Mouse (Mus musculus): ENCODE measurements at regions not wholly inside any gene's neighbourhood (a gene's known extent, or its start where the extent isn't known, plus 50 kb on each side); places are given as distances from the start of the nearest gene placed in this dataset.

GRCm38 (mm10) chr8:15311045-15311444, 265.2 kb upstream of the BB014433 start:
- Histone ChIP-seq H3K4me1 (no peaks in the 10 kb centered on the region), H3K9me3 (peaks cover 23% of the 10 kb centered on the region), H3K36me3 (replicated peaks; ENCODE audit: low read length) (no peaks in the 10 kb centered on the region), H3K27me3 (replicated peaks) (no peaks in the 10 kb centered on the region), H3K4me3 (replicated peaks) (no peak overlapping the region)
- TF ChIP-seq GATA1 (IDR thresholded peaks at IDR 0.05; ENCODE audit: borderline replicate concordance, low read length) (no peak), FLI1 (IDR thresholded peaks at IDR 0.05; ENCODE audit: low read length) (no peak)

GRCm38 (mm10) chr8:15304143-15304677, 258.3 kb upstream of the BB014433 start:
- H3K4me3 ChIP-seq (replicated peaks), result no peak overlapping the region
- no peaks in the 10 kb centered on the region for H3K4me1 ChIP-seq
- H3K27me3 ChIP-seq (replicated peaks), result no peaks in the 10 kb centered on the region
- no peaks in the 10 kb centered on the region for H3K36me3 ChIP-seq (replicated peaks; ENCODE audit: low read length)
- H3K9me3 ChIP-seq, result peaks cover 3% of the 10 kb centered on the region
- TF ChIP-seq FLI1 (IDR thresholded peaks at IDR 0.05; ENCODE audit: low read length) (no peak), GATA1 (IDR thresholded peaks at IDR 0.05; ENCODE audit: borderline replicate concordance, low read length) (no peak)

GRCm38 (mm10) chr8:15273775-15274174, 227.9 kb upstream of the BB014433 start:
- no peak for TF ChIP-seq FLI1 (IDR thresholded peaks at IDR 0.05; ENCODE audit: low read length)
- no peaks in the 10 kb centered on the region for H3K36me3 ChIP-seq (replicated peaks; ENCODE audit: low read length)
- H3K9me3 ChIP-seq, result no peaks in the 10 kb centered on the region
- H3K4me1 ChIP-seq, result no peaks in the 10 kb centered on the region
- H3K27me3 ChIP-seq (replicated peaks), result no peaks in the 10 kb centered on the region
- H3K4me3 ChIP-seq (replicated peaks), result no peak overlapping the region

GRCm38 (mm10) chr8:15271793-15272587, 226.1 kb upstream of the BB014433 start:
- Histone ChIP-seq H3K9me3 (no peaks in the 10 kb centered on the region; the same call in 1 of the 2 replicates), H3K27me3 (replicated peaks) (no peaks in the 10 kb centered on the region)

GRCm38 (mm10) chr8:15270290-15270689, 224.4 kb upstream of the BB014433 start:
- no peaks in the 10 kb centered on the region; the same call in 1 of the 2 replicates for H3K9me3 ChIP-seq
- H3K36me3 ChIP-seq (replicated peaks; ENCODE audit: low read length), result no peaks in the 10 kb centered on the region
- no peaks in the 10 kb centered on the region for H3K4me1 ChIP-seq
- no peaks in the 10 kb centered on the region for H3K27me3 ChIP-seq (replicated peaks)
- no peak for TF ChIP-seq GATA1 (IDR thresholded peaks at IDR 0.05; ENCODE audit: borderline replicate concordance, low read length)
- TF ChIP-seq FLI1 (IDR thresholded peaks at IDR 0.05; ENCODE audit: low read length), result no peak
- H3K4me3 ChIP-seq (replicated peaks), result no peak overlapping the region

More at GRCm38 (mm10) chr8:15271793-15272587, 226.1 kb upstream of the BB014433 start:
- H3K36me3 ChIP-seq (replicated peaks; ENCODE audit: low read length), result no peaks in the 10 kb centered on the region
- no peaks in the 10 kb centered on the region for H3K4me1 ChIP-seq
- TF ChIP-seq FLI1 (IDR thresholded peaks at IDR 0.05; ENCODE audit: low read length) (no peak), GATA1 (IDR thresholded peaks at IDR 0.05; ENCODE audit: borderline replicate concordance, low read length) (no peak)
- H3K4me3 ChIP-seq (replicated peaks), result no peak overlapping the region

GRCm38 (mm10) chr8:15244770-15245485, 199.1 kb upstream of the BB014433 start:
- TF ChIP-seq FLI1 (IDR thresholded peaks at IDR 0.05; ENCODE audit: low read length) (no peak), GATA1 (IDR thresholded peaks at IDR 0.05; ENCODE audit: borderline replicate concordance, low read length) (no peak)
- no peak overlapping the region for H3K4me3 ChIP-seq (replicated peaks)
- no peaks in the 10 kb centered on the region for H3K27me3 ChIP-seq (replicated peaks)
- H3K36me3 ChIP-seq (replicated peaks; ENCODE audit: low read length), result no peaks in the 10 kb centered on the region
- H3K9me3 ChIP-seq, result peaks cover 25% of the 10 kb centered on the region
- no peaks in the 10 kb centered on the region for H3K4me1 ChIP-seq

- no peak overlapping the region for H3K4me3 ChIP-seq (replicated peaks)
- peaks cover 15% of the 10 kb centered on the region for H3K9me3 ChIP-seq
- no peak for TF ChIP-seq FLI1 (IDR thresholded peaks at IDR 0.05; ENCODE audit: low read length)
- no peak for TF ChIP-seq GATA1 (IDR thresholded peaks at IDR 0.05; ENCODE audit: borderline replicate concordance, low read length)
- H3K27me3 ChIP-seq (replicated peaks), result no peaks in the 10 kb centered on the region
- no peaks in the 10 kb centered on the region for H3K4me1 ChIP-seq
- H3K36me3 ChIP-seq (replicated peaks; ENCODE audit: low read length), result no peaks in the 10 kb centered on the region
Measured at GRCm38 (mm10) chr8:15235410-15235809, 189.5 kb upstream of the BB014433 start.

GRCm38 (mm10) chr8:15233241-15233640, 187.4 kb upstream of the BB014433 start:
- Histone ChIP-seq H3K9me3 (peaks cover 12% of the 10 kb centered on the region), H3K4me1 (no peaks in the 10 kb centered on the region), H3K27me3 (replicated peaks) (no peaks in the 10 kb centered on the region), H3K4me3 (replicated peaks) (no peak overlapping the region), H3K36me3 (replicated peaks; ENCODE audit: low read length) (no peaks in the 10 kb centered on the region)
- no peak for TF ChIP-seq GATA1 (IDR thresholded peaks at IDR 0.05; ENCODE audit: borderline replicate concordance, low read length)
- no peak for TF ChIP-seq FLI1 (IDR thresholded peaks at IDR 0.05; ENCODE audit: low read length)

- Histone ChIP-seq H3K27me3 (replicated peaks) (no peaks in the 10 kb centered on the region), H3K4me1 (no peaks in the 10 kb centered on the region), H3K36me3 (replicated peaks; ENCODE audit: low read length) (no peaks in the 10 kb centered on the region), H3K9me3 (peaks cover 2% of the 10 kb centered on the region), H3K4me3 (replicated peaks) (no peak overlapping the region)
- TF ChIP-seq GATA1 (IDR thresholded peaks at IDR 0.05; ENCODE audit: borderline replicate concordance, low read length) (no peak), FLI1 (IDR thresholded peaks at IDR 0.05; ENCODE audit: low read length) (no peak)
Measured at GRCm38 (mm10) chr8:15230217-15230616, 184.3 kb upstream of the BB014433 start.
